Mouse (Mus musculus): ENCODE data around the gene Slc25a14. TPM values are rescaled to one million over a fixed set of nuclear protein-coding genes. Genes with fewer than 3 reads are reported as not detected.

Slc25a14 gene
- polyA plus RNA-seq, 1 experiment from 2014 or later: 43.9 TPM

DNA sequence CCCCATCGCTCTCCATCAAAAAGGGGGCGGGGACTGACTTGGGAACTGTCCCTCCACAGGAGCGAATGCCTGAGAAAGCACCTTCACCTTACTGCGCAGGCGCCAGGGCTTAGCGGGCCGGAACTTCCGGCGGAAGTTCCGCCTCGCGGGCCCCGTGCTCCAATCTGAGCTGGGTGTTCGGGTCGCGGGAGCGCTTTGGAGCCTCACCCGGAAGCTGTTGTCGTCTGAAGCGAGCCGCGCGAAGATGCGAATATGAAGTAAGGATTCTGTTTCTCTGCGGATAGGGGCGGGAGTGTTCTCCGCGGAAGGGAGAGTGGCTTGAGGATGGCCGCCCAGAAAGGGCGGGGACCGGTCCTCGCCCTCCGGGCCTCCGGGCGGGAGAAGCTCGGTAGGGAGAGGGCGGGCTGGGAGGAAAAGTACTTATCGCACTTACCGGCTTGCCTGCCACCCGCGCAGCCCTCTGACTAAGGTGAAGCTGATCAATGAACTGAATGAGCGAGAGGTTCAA is 71.7 kb downstream of the Slc25a14 start, which contains the start of gene Rbmx2:
Gene Rbmx2 (plus strand): TSS at position 141 of the 508 bp plus-strand sequence.
- Histone ChIP-seq H3K4me1 (ENCODE audit: control insufficient read depth, insufficient read depth, low read length) (no peaks in the 10 kb centered on the region), H3K9ac (replicated peaks; ENCODE audit: low read depth, low read length) (peak within 1 kb of the TSS; percentile 41), H3K27ac (ENCODE audit: low read depth, low read length) (no peak within 1 kb of the TSS), H3K4me2 (ENCODE audit: low read depth, low read length) (peak within 1 kb of the TSS; percentile 48), H3K36me3 (ENCODE audit: control insufficient read depth, insufficient read depth, low read length) (no peaks in the 10 kb centered on the region), H3K4me3 (ENCODE audit: low read depth, low read length) (peak within 1 kb of the TSS; percentile 52), H3K9me3 (ENCODE audit: control insufficient read depth, low read length) (no peaks in the 10 kb centered on the region), H3K27me3 (ENCODE audit: control insufficient read depth, insufficient read depth, low read length) (no peaks in the 10 kb centered on the region)
- WGBS: 7% methylated on average over 42 of the region's 42 CpGs
- peak; percentile 98 for ATAC-seq (ENCODE audit: low read depth)

DNA sequence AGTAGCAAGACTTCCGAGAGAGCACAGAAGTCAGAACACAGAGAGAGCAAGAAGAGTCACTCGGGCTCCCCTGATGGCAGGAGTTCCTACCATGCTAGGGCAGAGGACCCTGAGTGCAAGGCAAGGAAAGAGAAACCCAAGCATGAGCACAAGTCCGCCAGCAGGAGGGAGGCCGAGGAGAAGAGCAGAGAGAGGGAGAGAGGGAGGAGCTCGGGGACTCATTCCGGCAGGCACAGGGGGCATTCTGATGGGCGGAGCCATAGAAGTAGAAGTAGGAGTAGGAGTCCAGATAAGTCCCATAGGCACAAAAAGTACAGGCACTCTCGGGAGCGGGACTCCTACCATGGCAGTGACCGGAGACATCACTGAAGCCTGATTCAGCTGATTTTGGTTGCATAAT is 86.5 kb downstream of the Slc25a14 start:
- Histone ChIP-seq H3K4me1 (ENCODE audit: control insufficient read depth, insufficient read depth, low read length) (no peaks in the 10 kb centered on the region), H3K27me3 (ENCODE audit: control insufficient read depth, insufficient read depth, low read length) (no peaks in the 10 kb centered on the region), H3K27ac (ENCODE audit: low read depth, low read length) (no peak overlapping the region), H3K36me3 (ENCODE audit: control insufficient read depth, insufficient read depth, low read length) (no peaks in the 10 kb centered on the region), H3K4me3 (ENCODE audit: low read depth, low read length) (no peak overlapping the region), H3K4me2 (ENCODE audit: low read depth, low read length) (no peak overlapping the region), H3K9me3 (ENCODE audit: control insufficient read depth, low read length) (no peaks in the 10 kb centered on the region), H3K9ac (replicated peaks; ENCODE audit: low read depth, low read length) (no peak overlapping the region)
- WGBS: 91% methylated on average over 10 of the region's 10 CpGs
- ATAC-seq (ENCODE audit: low read depth): no peak

Small RNA genes lying within 50 kb of the gene (microRNA-seq; reads per million reads assigned to microRNA genes)
- gene Gm27828: not detected

Other genes with a start within 250 kb of the Slc25a14 start
- gene Elf4, start 160.3 kb upstream of the Slc25a14 start, polyA plus RNA-seq (2014; fragmentation: Nextera tagmentation; extraction: Ambion mirVana): 0.24 and 1.1 TPM in 2 replicates
- 33.5 and 42.2 TPM in 2 replicates for gene Aifm1, start 109.8 kb upstream of the Slc25a14 start, polyA plus RNA-seq (2014; fragmentation: Nextera tagmentation; extraction: Ambion mirVana)
- 101 and 108 TPM in 2 replicates for gene Rab33a, start 104.1 kb upstream of the Slc25a14 start, polyA plus RNA-seq (2014; fragmentation: Nextera tagmentation; extraction: Ambion mirVana)
- gene Zfp280c, start 28.9 kb upstream of the Slc25a14 start, polyA plus RNA-seq (2014; fragmentation: Nextera tagmentation; extraction: Ambion mirVana): 14.7 and 16.1 TPM in 2 replicates
- 0.23 TPM in 1 of 2 replicates, not detected in the other for gene Gpr119, start 51.1 kb downstream of the Slc25a14 start, polyA plus RNA-seq (2014; fragmentation: Nextera tagmentation; extraction: Ambion mirVana)
- 20.9 and 22.2 TPM in 2 replicates for gene Rbmx2, start 71.6 kb downstream of the Slc25a14 start, polyA plus RNA-seq (2014; fragmentation: Nextera tagmentation; extraction: Ambion mirVana)

Measured in neural tube, embryonic 14.5 days (tissue).